Mouse (Mus musculus) forebrain, postnatal 0 days (tissue): ENCODE data around the gene Pex26. TPM values are rescaled to one million over a fixed set of nuclear protein-coding genes. Genes with fewer than 3 reads are reported as not detected.

Source experiments
- ATAC-seq: fragments of 200-750 bp; cut with Nextera tagmentation; 2 replicates; pipeline ENCODE4 v1.8.0; 2017; ENCODE audit warnings: mild to moderate bottlenecking, moderate library complexity
- DNase-seq: peaks from one replicate; pipeline ENCODE4 v3.0.0-alpha.2; 2015
- H3K27ac ChIP-seq: fragments of 300-500 bp; sonication (generic); 2 replicates; pipeline ENCODE4 v1.5.1; 2014; ENCODE audit warnings: low read depth, mild to moderate bottlenecking, antibody characterized with exemption, low read length, moderate library complexity, mixed read lengths
- H3K27me3 ChIP-seq: fragments of 300-500 bp; sonication (generic); 2 replicates; pipeline ENCODE4 v1.6.1; 2014; ENCODE audit warnings: mild to moderate bottlenecking, low read length, mixed read lengths; ENCODE audit not compliant: insufficient read depth
- H3K36me3 ChIP-seq: fragments of 300-500 bp; sonication (generic); 2 replicates; pipeline ENCODE4 v1.6.1; 2014; ENCODE audit warnings: mild to moderate bottlenecking, moderate library complexity; ENCODE audit not compliant: insufficient read depth
- H3K4me1 ChIP-seq: fragments of 300-500 bp; sonication (generic); 2 replicates; pipeline ENCODE4 v1.6.1; 2014; ENCODE audit warnings: antibody characterized with exemption; ENCODE audit not compliant: insufficient read depth
- H3K4me2 ChIP-seq: fragments of 300-500 bp; sonication (generic); 2 replicates; pipeline ENCODE4 v1.6.1; 2014; ENCODE audit warnings: low read depth, mild to moderate bottlenecking, moderate library complexity
- H3K4me3 ChIP-seq: fragments of 300-500 bp; sonication (generic); 2 replicates; pipeline ENCODE4 v1.5.1; 2014; ENCODE audit warnings: low read depth, low read length, mixed read lengths
- H3K9ac ChIP-seq: fragments of 300-500 bp; sonication (generic); 2 replicates; pipeline ENCODE4 v1.6.1; 2014; ENCODE audit warnings: mild to moderate bottlenecking
- H3K9me3 ChIP-seq: fragments of 300-500 bp; sonication (generic); 2 replicates; pipeline ENCODE4 v1.6.1; 2016; ENCODE audit warnings: low read length
- CTCF ChIP-seq: sonication (generic); IDR thresholded peaks from 2 replicates; pipeline ENCODE4 v1.5.1; 2016; ENCODE audit warnings: antibody characterized with exemption, control low read depth, low read depth
- WGBS: fragments of 180-500 bp; shearing (Covaris S2); extraction: QIAGEN DNeasy Blood & Tissue Kit; methylation state at CpG from one replicate; pipeline ENCODE4 v1.1.7; 2014; 5-methylcytosine and 5-hydroxymethylcytosine counted together
- polyA plus RNA-seq: library from polyadenylated mRNA; unstranded; fragments of >200 nt; fragmentation: Nextera tagmentation; extraction: Ambion mirVana; gene quantifications from 2 replicates; pipeline ENCODE4 v1.2.1, GENCODE M21; 2015
- total RNA-seq: library from RNA; depleted of rRNA; stranded (reverse); fragments of >200 nt; gene quantifications from 2 replicates; pipeline ENCODE4 v1.2.3, GENCODE M21; 2014

Gene Pex26
- total and polyA plus RNA-seq, 2 experiments from 2014 or later, result 12.3 to 31.0 TPM

DNA sequence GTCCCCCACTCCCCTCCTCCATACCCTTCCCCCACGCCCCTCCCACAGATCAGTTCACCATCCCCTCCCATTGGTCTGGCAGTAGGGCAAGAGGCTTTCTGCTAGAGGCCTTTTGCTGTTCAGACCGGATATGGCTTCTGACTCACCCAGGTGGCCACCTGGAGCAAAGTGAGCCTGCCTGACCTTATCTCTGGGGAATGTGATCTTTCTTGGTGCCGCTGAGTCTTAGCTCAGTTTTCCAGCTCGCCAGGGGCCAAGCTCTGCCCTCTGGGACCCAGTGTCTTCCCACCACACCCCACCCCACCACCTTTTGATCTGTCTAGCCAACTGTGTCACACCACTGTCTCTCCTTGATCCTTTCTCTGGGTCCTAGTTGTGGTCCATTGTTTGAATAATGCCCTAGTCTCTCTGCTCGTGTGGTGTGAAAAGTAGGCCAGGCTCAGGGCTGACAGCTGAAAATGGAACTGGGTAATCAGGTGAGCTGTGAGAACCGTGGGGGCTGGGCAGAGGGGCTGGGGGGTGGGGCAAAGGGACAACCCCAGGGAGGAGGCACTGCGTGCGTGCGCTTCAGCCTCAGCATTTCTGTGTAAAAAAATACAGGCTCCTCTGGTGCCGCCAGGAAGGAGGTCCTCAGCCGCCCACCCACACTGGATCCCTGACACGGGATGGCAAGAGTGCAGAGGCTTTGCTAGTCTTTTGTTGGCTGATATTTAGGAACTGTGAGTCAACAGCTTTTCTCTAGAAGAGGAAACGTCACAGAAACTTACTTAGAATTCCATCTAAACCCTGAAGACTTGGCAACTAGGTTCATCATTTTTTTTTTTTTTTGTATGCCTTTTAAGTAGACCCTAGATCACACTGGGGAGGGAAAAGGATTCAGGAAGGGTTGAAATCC is 10.8 kb downstream of the Pex26 start:
- Histone ChIP-seq H3K4me1 (no peaks in the 10 kb centered on the region), H3K4me3 (no peak overlapping the region), H3K27me3 (no peaks in the 10 kb centered on the region), H3K9ac (no peak overlapping the region), H3K36me3 (peaks cover 54% of the 10 kb centered on the region), H3K9me3 (no peaks in the 10 kb centered on the region), H3K27ac (no peak overlapping the region), H3K4me2 (no peak overlapping the region)
- TF ChIP-seq CTCF, result no peak
- DNase-seq (no peak), ATAC-seq (no peak)
- WGBS, result 45% methylated on average over 13 of the region's 13 CpGs

DNA sequence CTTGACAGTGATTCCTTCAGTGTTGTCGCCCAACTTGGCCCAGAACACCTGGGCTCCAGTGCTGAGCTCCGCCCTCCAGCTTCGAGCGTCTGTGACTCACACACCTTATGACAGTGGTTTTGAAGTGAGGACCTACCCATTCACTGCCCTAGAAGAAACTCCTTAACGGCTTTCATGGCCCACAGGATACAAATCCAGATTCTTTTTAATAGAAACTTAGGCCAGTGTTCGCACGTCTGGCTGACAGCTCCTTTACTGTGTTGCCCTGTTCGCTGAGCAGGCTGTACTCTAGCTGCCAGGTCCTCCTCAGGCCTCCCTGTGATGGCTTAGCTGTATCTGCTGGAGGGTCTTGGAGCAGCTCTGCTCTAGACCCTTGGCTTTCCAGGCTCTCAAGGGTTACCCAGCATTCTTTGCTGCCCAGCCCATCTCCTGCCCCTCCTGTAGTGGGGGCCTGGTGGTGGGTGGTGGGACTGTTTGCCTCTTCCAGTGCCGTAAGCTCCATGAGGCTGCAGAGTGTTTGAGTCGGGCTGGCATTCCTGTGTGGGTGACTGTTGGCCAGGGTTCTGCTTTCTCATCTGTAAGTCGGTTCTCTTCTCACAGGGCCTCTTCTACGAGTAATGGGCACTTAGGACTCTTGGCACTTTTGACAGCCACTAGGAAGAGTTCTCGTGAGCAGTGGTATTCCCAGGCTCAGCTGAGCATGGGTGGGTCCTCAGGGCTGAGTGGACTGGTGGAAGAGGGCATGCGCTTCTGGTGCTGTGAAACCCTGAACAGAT is 11.7 kb downstream of the Pex26 start:
- DNase-seq (no peak), ATAC-seq (no peak)
- no peaks in the 10 kb centered on the region for H3K4me1 ChIP-seq
- H3K27me3 ChIP-seq, result no peaks in the 10 kb centered on the region
- no peak for TF ChIP-seq CTCF
- H3K27ac ChIP-seq, result no peak overlapping the region
- H3K9me3 ChIP-seq, result no peaks in the 10 kb centered on the region
- H3K36me3 ChIP-seq, result peaks cover 47% of the 10 kb centered on the region
- H3K4me3 ChIP-seq, result no peak overlapping the region
- 81% methylated on average over 14 of the region's 14 CpGs for WGBS
- no peak overlapping the region for H3K4me2 ChIP-seq
- H3K9ac ChIP-seq, result no peak overlapping the region

GRCm38 (mm10) chr6:121197807-121198365 is 14.4 kb downstream of the Pex26 start:
- TF ChIP-seq CTCF, result no peak
- DNase-seq, result no peak
- Histone ChIP-seq H3K27ac (no peak overlapping the region), H3K36me3 (peaks cover 33% of the 10 kb centered on the region), H3K4me1 (no peaks in the 10 kb centered on the region), H3K9me3 (no peaks in the 10 kb centered on the region), H3K4me3 (no peak overlapping the region), H3K9ac (no peak overlapping the region), H3K27me3 (no peaks in the 10 kb centered on the region), H3K4me2 (no peak overlapping the region)
- ATAC-seq, result no peak
- 74% methylated on average over 9 of the region's 9 CpGs for WGBS

- no peaks in the 10 kb centered on the region for H3K27me3 ChIP-seq
- H3K27ac ChIP-seq, result no peak overlapping the region
- no peak overlapping the region for H3K4me3 ChIP-seq
- no peak for TF ChIP-seq CTCF
- no peaks in the 10 kb centered on the region for H3K9me3 ChIP-seq
- ATAC-seq (no peak), DNase-seq (no peak)
- peaks cover 9% of the 10 kb centered on the region for H3K36me3 ChIP-seq
- H3K4me1 ChIP-seq, result no peaks in the 10 kb centered on the region
- H3K9ac ChIP-seq, result no peak overlapping the region
- WGBS, result 88% methylated on average over 4 of the region's 4 CpGs
- H3K4me2 ChIP-seq, result no peak overlapping the region
Observed at GRCm38 (mm10) chr6:121200458-121200857, 17.0 kb downstream of the Pex26 start.

DNA sequence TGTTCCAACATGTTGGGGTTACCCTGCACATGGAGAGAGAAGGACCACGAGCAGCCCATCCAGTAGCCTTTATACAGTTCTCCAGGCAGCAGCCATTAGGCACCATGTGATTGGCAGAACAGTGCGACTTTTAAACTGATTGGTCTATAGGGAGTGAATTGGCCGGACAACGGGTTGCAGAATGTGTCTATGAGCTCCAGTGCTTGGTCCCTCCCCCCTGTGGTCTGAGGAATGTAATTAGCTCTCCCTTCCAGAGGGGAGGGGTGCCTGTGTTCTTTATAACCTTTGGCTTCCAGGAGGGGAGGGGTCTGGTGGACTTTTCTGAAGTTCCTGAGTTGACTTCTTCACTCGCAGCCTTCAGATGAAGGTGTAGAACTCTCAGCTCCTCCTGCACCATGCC is 18.6 kb downstream of the Pex26 start:
- H3K9me3 ChIP-seq, result no peaks in the 10 kb centered on the region
- H3K36me3 ChIP-seq, result peaks cover 3% of the 10 kb centered on the region; the same call in 1 of the 2 replicates
- no peaks in the 10 kb centered on the region for H3K27me3 ChIP-seq
- 64% methylated on average over 5 of the region's 5 CpGs for WGBS
- H3K9ac ChIP-seq, result no peak overlapping the region
- H3K4me3 ChIP-seq, result no peak overlapping the region
- no peak for ATAC-seq
- no peaks in the 10 kb centered on the region for H3K4me1 ChIP-seq
- H3K27ac ChIP-seq, result no peak overlapping the region
- H3K4me2 ChIP-seq, result no peak overlapping the region
- no peak for DNase-seq
- no peak for TF ChIP-seq CTCF

- Histone ChIP-seq H3K4me3 (no peak overlapping the region), H3K27me3 (peaks cover 3% of the 10 kb centered on the region; the same call in 1 of the 2 replicates), H3K9me3 (no peaks in the 10 kb centered on the region), H3K4me2 (no peak overlapping the region), H3K36me3 (no peaks in the 10 kb centered on the region), H3K27ac (no peak overlapping the region), H3K9ac (no peak overlapping the region), H3K4me1 (no peaks in the 10 kb centered on the region)
- no peak for ATAC-seq
- TF ChIP-seq CTCF, result no peak
- WGBS, result 88% methylated on average over 5 of the region's 5 CpGs
- DNase-seq, result no peak
Observed at GRCm38 (mm10) chr6:121206481-121206880, 23.0 kb downstream of the Pex26 start.
